Mouse (Mus musculus) stomach, adult 2 months (tissue): ENCODE data around the gene Vmn1r158. TPM values are rescaled to one million over a fixed set of nuclear protein-coding genes. Genes with fewer than 3 reads are reported as not detected.

Experiments used
- polyA plus RNA-seq: library from polyadenylated mRNA; depleted of rRNA; stranded (reverse); fragments of >200 nt; gene quantifications from 2 replicates; pipeline ENCODE4 v1.2.3, GENCODE M21; 2012; rRNA removed

Vmn1r158 gene
- polyA plus RNA-seq = not detected in 2 replicates

GRCm38 (mm10) chr7:22790682-22791081 is at the start of gene Vmn1r158:
Gene Vmn1r158 (minus strand): TSS chr7:22790782.

GRCm38 (mm10) chr7:22761397-22761796 is 29.2 kb downstream of the Vmn1r158 start, which contains the start of gene Vmn1r157:
Gene Vmn1r157 (plus strand): TSS chr7:22761697.

Other genes starting within 250 kb of the Vmn1r158 start
- not detected in 2 replicates for gene Gm4201, start 225.4 kb downstream of the Vmn1r158 start, polyA plus RNA-seq
- not detected in 2 replicates for gene Gm4565, start 202.7 kb downstream of the Vmn1r158 start, polyA plus RNA-seq
- not detected in 2 replicates for gene Vmn1r155, start 132.8 kb downstream of the Vmn1r158 start, polyA plus RNA-seq
- gene Gm8693, start 98.5 kb downstream of the Vmn1r158 start, polyA plus RNA-seq = not detected in 2 replicates
- gene Gm4567, start 71.1 kb downstream of the Vmn1r158 start, polyA plus RNA-seq = not detected in 2 replicates
- not detected in 2 replicates for gene Vmn1r157, start 29.1 kb downstream of the Vmn1r158 start, polyA plus RNA-seq
- not detected in 2 replicates for gene Vmn1r159, start 52.8 kb upstream of the Vmn1r158 start, polyA plus RNA-seq
- not detected in 2 replicates for gene Vmn1r160, start 80.4 kb upstream of the Vmn1r158 start, polyA plus RNA-seq
- not detected in 2 replicates for gene Gm4214, start 193.9 kb upstream of the Vmn1r158 start, polyA plus RNA-seq
- not detected in 2 replicates for gene Gm4216, start 229.1 kb upstream of the Vmn1r158 start, polyA plus RNA-seq